Mouse (Mus musculus) erythroblast, embryonic 14.5 days (primary cell): ENCODE data around the gene Vwa3b.

Experiments used
- GATA1 ChIP-seq: IDR thresholded peaks from 2 replicates; pipeline ENCODE4 v1.6.1; 2012; ENCODE audit warnings: low read length, inconsistent platforms, mixed read lengths
- TAL1 ChIP-seq: IDR thresholded peaks from 3 replicates; pipeline ENCODE4 v1.6.1; 2012; ENCODE audit warnings: low read length, inconsistent platforms, mixed read lengths

DNA sequence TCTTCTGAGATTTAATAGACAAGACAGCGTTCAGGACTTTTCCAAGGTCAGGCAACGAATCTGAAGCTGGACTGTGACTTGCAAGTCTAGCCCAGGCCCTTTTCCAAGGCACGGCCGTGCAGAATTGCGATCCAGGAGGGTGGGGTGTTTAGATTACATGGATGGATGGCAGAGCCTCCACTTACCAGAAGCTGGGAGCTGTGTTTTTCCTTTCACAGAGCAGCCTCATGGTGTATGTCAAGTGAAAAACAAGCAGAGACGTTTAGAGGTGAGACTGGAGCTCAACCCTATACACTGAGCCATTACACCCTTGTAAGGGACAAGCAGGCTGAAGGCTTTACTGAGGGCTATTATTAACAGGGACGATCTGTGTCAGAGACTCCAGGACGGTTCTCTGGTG, 21.9 kb upstream of the Vwa3b start:
- TF ChIP-seq GATA1 (no peak), TAL1 (no peak)
